ENCODE assay signal across 24 mouse cellular contexts in the genomic region with DNA sequence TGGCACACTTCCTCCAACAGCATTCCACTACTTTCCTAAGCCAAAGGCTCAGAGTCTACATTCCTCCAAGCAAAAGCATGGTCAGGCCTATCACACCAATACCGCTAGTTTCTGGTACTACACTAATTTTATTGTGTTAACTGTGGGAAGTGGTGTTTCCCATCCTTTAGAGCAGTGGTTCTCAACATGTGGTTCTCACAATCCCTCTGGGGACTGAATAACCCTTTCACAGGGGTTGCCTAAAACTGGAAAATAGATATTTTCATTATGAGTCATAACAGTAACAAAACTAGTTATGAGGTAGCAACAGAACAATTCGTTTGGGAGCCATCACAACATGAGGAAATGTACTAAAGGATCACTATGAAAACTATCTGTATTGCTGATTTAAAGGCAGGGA.
DNase-seq lines count a peak whose midpoint lies in the region; TF ChIP-seq lines count a peak whose summit lies in the region.
"Had no signal": no experiment of that assay in that cellular context is flagged by ENCODE, and none has a peak within 500 bp of the region (broad histone marks: within the 10 kb centered on the region; RNA-seq: fewer than 3 reads in every experiment).

No protein-coding gene starts in this region.

- DNase-seq in 3134 (ENCODE audit: extremely low read depth, insufficient read length, low spot score) (peak; percentile 47), NIH3T3 (ENCODE audit: low read depth) (peak; percentile 42)
- no peak for DNase-seq in gastrocnemius, postnatal 4 days (ENCODE audit: low spot score in 2 of 2)
- DNase-seq in urinary bladder, adult 18-20 months (ENCODE audit: low spot score in 2 of 2): no peak
- DNase-seq in thymus, postnatal 10 days (ENCODE audit: low spot score in 2 of 2): no peak
- DNase-seq: adrenal gland, adult 2 months; adrenal gland, postnatal 14 days; cerebellum, adult 11 months; cerebellum, adult 2 months; cerebellum, adult 9-11 months; cerebellum, postnatal 25 days; gastrocnemius, postnatal 10 days; gastrocnemius, postnatal 36 days; heart, postnatal 14 days; heart, postnatal 4 days; kidney, adult 2 months had no signal

- H3K79me2 ChIP-seq in C2C12 (ENCODE audit: control insufficient read depth, insufficient read depth): no peaks in the 10 kb centered on the region

- no peak overlapping the region for H3ac ChIP-seq in C2C12 (ENCODE audit: control insufficient read depth, insufficient read length, low read depth)

- no peak overlapping the region for H3K4me3 ChIP-seq in C2C12 (ENCODE audit: insufficient read depth, poor library complexity, severe bottlenecking)
- H3K4me3 ChIP-seq: embryonic facial prominence, embryonic 12.5 days; embryonic facial prominence, embryonic 15.5 days; forebrain, embryonic 12.5 days; forebrain, embryonic 15.5 days; heart, embryonic 12.5 days; heart, embryonic 15.5 days; hindbrain, embryonic 15.5 days had no signal

- no peaks in the 10 kb centered on the region for H3K79me3 ChIP-seq in C2C12 (ENCODE audit: low read depth)

- peaks cover 3% of the 10 kb centered on the region for H3K27me3 ChIP-seq in C2C12 (ENCODE audit: control insufficient read depth, insufficient read depth, insufficient read length)
- H3K27me3 ChIP-seq: embryonic facial prominence, embryonic 12.5 days; embryonic facial prominence, embryonic 15.5 days; forebrain, embryonic 12.5 days; forebrain, embryonic 15.5 days; heart, embryonic 12.5 days; heart, embryonic 15.5 days; hindbrain, embryonic 15.5 days had no signal

- no peak for TF ChIP-seq CTCF in C2C12 (IDR thresholded peaks at IDR 0.05; ENCODE audit: control insufficient read depth, insufficient read depth, insufficient read length)

- no peaks in the 10 kb centered on the region for H3K36me3 ChIP-seq in C2C12 (ENCODE audit: control insufficient read depth, insufficient read depth)
- H3K36me3 ChIP-seq: embryonic facial prominence, embryonic 12.5 days; embryonic facial prominence, embryonic 15.5 days; forebrain, embryonic 12.5 days; forebrain, embryonic 15.5 days; heart, embryonic 12.5 days; heart, embryonic 15.5 days; hindbrain, embryonic 15.5 days had no signal

TF ChIP-seq in C2C12, 6 proteins besides CTCF, POLR2A, EP300 and RAD21:
- TF ChIP-seq FOSL1 (IDR thresholded peaks at IDR 0.05; ENCODE audit: insufficient read depth, low read length, poor library complexity, severe bottlenecking) (peak; percentile 17), USF1 (IDR thresholded peaks at IDR 0.05; ENCODE audit: low read depth) (no peak)

Comparison
In these comparisons a context has a peak if more than half of its experiments do, and no peak if none do; other contexts are left out.
1. DNase-seq: peak in 3134 (single experiment) and NIH3T3 (single experiment); none in gastrocnemius, postnatal 4 days (0 of 2), urinary bladder, adult 18-20 months (0 of 2) and thymus, postnatal 10 days (0 of 2).